Mouse (Mus musculus) stomach, postnatal 0 days (tissue): ENCODE data around the gene 3110040M04Rik.

Source experiments
- CTCF ChIP-seq: IDR thresholded peaks from 2 replicates; pipeline ENCODE4 v1.5.1; 2016; ENCODE audit warnings: antibody characterized with exemption, low read depth, mild to moderate bottlenecking, moderate library complexity
- EP300 ChIP-seq: optimal IDR thresholded peaks from 2 replicates; pipeline ENCODE3; 2016; ENCODE audit warnings: antibody characterized with exemption

- TF ChIP-seq CTCF = no peak
- TF ChIP-seq EP300 = no peak
Observed at GRCm38 (mm10) chr1:151158857-151159510, 44.9 kb upstream of the 3110040M04Rik start.
